Mouse (Mus musculus): ENCODE measurements at regions not wholly inside any gene's neighbourhood (a gene's known extent, or its start where the extent isn't known, plus 50 kb on each side); places are given as distances from the start of the nearest gene placed in this dataset.

- Histone ChIP-seq H3K9ac (ENCODE audit: low read length) (no peak overlapping the region), H3K4me2 (replicated peaks; ENCODE audit: low read depth) (no peak overlapping the region), H3K27ac (replicated peaks) (no peak overlapping the region), H3K4me1 (replicated peaks; ENCODE audit: control insufficient read depth, insufficient read depth) (no peaks in the 10 kb centered on the region), H3K4me3 (ENCODE audit: low read depth, low read length) (no peak overlapping the region), H3K9me3 (ENCODE audit: control insufficient read depth, low read length) (no peaks in the 10 kb centered on the region), H3K27me3 (ENCODE audit: control insufficient read depth, insufficient read depth, low read length) (no peaks in the 10 kb centered on the region), H3K36me3 (ENCODE audit: control insufficient read depth, insufficient read depth, low read length) (no peaks in the 10 kb centered on the region)
- no peak for ATAC-seq (ENCODE audit: low FRiP score, low TSS enrichment)
- TF ChIP-seq EP300 (optimal IDR thresholded peaks at IDR 0.05) (no peak), CTCF (IDR thresholded peaks at IDR 0.05; ENCODE audit: low read depth) (no peak)
- WGBS = 62% methylated on average over 3 of the region's 3 CpGs
- DNase-seq (ENCODE audit: low spot score) = no peak
These were observed 52.8 kb upstream of the Nampt start for GRCm38 (mm10) chr12:32766575-32766974.

- Histone ChIP-seq H3K9me3 (ENCODE audit: control insufficient read depth, low read length) (no peaks in the 10 kb centered on the region), H3K4me3 (ENCODE audit: low read depth, low read length) (no peak overlapping the region), H3K36me3 (ENCODE audit: control insufficient read depth, insufficient read depth, low read length) (no peaks in the 10 kb centered on the region), H3K9ac (ENCODE audit: low read length) (no peak overlapping the region), H3K27me3 (ENCODE audit: control insufficient read depth, insufficient read depth, low read length) (no peaks in the 10 kb centered on the region), H3K4me2 (replicated peaks; ENCODE audit: low read depth) (no peak overlapping the region), H3K4me1 (replicated peaks; ENCODE audit: control insufficient read depth, insufficient read depth) (no peaks in the 10 kb centered on the region), H3K27ac (replicated peaks) (no peak overlapping the region)
- no peak for DNase-seq (ENCODE audit: low spot score)
- no peak for ATAC-seq (ENCODE audit: low FRiP score, low TSS enrichment)
- 66% methylated on average over 7 of the region's 7 CpGs for WGBS
- TF ChIP-seq CTCF (IDR thresholded peaks at IDR 0.05; ENCODE audit: low read depth) (no peak), EP300 (optimal IDR thresholded peaks at IDR 0.05) (no peak)
These were observed 51.9 kb upstream of the Nampt start for GRCm38 (mm10) chr12:32767206-32768081.

GRCm38 (mm10) chr12:32768082-32768743 lies 51.1 kb upstream of the Nampt start:
- H3K4me1 ChIP-seq (replicated peaks; ENCODE audit: control insufficient read depth, insufficient read depth) = no peaks in the 10 kb centered on the region
- no peaks in the 10 kb centered on the region for H3K9me3 ChIP-seq (ENCODE audit: control insufficient read depth, low read length)
- no peaks in the 10 kb centered on the region for H3K27me3 ChIP-seq (ENCODE audit: control insufficient read depth, insufficient read depth, low read length)
- 38% methylated on average over 3 of the region's 3 CpGs for WGBS
- no peak overlapping the region for H3K9ac ChIP-seq (ENCODE audit: low read length)
- H3K27ac ChIP-seq (replicated peaks) = no peak overlapping the region
- ATAC-seq (ENCODE audit: low FRiP score, low TSS enrichment) = peak; percentile 80
- H3K4me2 ChIP-seq (replicated peaks; ENCODE audit: low read depth) = no peak overlapping the region
- peak; percentile 66 for DNase-seq (ENCODE audit: low spot score)
- TF ChIP-seq EP300 (optimal IDR thresholded peaks at IDR 0.05) (no peak), CTCF (IDR thresholded peaks at IDR 0.05; ENCODE audit: low read depth) (no peak)
- H3K4me3 ChIP-seq (ENCODE audit: low read depth, low read length) = no peak overlapping the region
- no peaks in the 10 kb centered on the region for H3K36me3 ChIP-seq (ENCODE audit: control insufficient read depth, insufficient read depth, low read length)

GRCm38 (mm10) chr12:32768744-32769535 lies 50.4 kb upstream of the Nampt start:
- H3K27ac ChIP-seq (replicated peaks) = no peak overlapping the region
- DNase-seq (ENCODE audit: low spot score) (no peak), ATAC-seq (ENCODE audit: low FRiP score, low TSS enrichment) (no peak)
- no peaks in the 10 kb centered on the region for H3K4me1 ChIP-seq (replicated peaks; ENCODE audit: control insufficient read depth, insufficient read depth)
- WGBS = 59% methylated on average over 3 of the region's 3 CpGs
- no peaks in the 10 kb centered on the region for H3K9me3 ChIP-seq (ENCODE audit: control insufficient read depth, low read length)
- no peaks in the 10 kb centered on the region for H3K36me3 ChIP-seq (ENCODE audit: control insufficient read depth, insufficient read depth, low read length)
- no peak for TF ChIP-seq EP300 (optimal IDR thresholded peaks at IDR 0.05)
- TF ChIP-seq CTCF (IDR thresholded peaks at IDR 0.05; ENCODE audit: low read depth) = no peak
- H3K27me3 ChIP-seq (ENCODE audit: control insufficient read depth, insufficient read depth, low read length) = no peaks in the 10 kb centered on the region
- H3K4me2 ChIP-seq (replicated peaks; ENCODE audit: low read depth) = no peak overlapping the region
- H3K4me3 ChIP-seq (ENCODE audit: low read depth, low read length) = no peak overlapping the region
- no peak overlapping the region for H3K9ac ChIP-seq (ENCODE audit: low read length)

All from stomach, postnatal 0 days (tissue).